Mouse (Mus musculus) CD4-positive naive resting alpha-beta T cell, adult 57 days (primary cell): ENCODE results near the gene Mpnd. TPM values are rescaled to one million over a fixed set of nuclear protein-coding genes. Genes with fewer than 3 reads are reported as not detected.

ENCODE experiments used
- total RNA-seq: library from RNA; stranded (reverse); gene quantifications from one replicate; pipeline ENCODE4 v1.2.4, GENCODE M21; 2023

Gene Mpnd
- total RNA-seq = 58.2 TPM

DNA sequence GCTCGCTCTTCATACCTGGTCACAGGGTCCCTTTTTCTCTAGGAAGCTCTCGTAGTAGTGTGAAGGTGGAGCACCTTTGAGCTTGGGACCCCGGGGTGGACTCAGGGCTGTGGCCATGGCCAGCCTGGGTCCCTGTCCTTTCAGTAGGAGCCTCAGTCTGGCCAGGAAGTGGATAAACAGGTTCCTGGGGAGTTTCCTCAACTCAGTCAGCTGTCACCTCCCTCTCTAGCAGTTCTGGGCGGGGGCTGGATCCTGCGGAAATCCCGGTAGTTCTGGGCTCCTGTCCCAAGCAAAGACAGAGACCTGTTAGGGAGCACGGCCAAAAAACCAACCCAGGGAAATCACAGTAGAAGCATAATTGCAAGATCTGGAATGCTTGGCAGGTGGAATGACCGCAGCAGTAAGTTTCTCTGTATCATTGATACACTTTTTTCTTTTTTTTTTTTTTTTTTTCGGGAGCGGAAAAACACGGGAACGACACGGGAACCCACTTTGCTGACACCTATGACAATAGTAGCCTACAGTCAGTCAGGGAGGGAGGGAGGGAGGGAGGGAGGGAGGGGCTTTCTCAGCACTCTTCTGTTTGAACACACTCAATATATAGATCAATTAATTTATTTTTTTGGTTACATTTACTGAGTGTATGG lies at the start of gene Mpnd, which contains the start of gene Stap2:
Gene Mpnd, plus strand, starts transcription at position 297 of the 647 bp plus-strand sequence.
Gene Stap2, minus strand, starts transcription at position 170 of the 647 bp plus-strand sequence.

DNA sequence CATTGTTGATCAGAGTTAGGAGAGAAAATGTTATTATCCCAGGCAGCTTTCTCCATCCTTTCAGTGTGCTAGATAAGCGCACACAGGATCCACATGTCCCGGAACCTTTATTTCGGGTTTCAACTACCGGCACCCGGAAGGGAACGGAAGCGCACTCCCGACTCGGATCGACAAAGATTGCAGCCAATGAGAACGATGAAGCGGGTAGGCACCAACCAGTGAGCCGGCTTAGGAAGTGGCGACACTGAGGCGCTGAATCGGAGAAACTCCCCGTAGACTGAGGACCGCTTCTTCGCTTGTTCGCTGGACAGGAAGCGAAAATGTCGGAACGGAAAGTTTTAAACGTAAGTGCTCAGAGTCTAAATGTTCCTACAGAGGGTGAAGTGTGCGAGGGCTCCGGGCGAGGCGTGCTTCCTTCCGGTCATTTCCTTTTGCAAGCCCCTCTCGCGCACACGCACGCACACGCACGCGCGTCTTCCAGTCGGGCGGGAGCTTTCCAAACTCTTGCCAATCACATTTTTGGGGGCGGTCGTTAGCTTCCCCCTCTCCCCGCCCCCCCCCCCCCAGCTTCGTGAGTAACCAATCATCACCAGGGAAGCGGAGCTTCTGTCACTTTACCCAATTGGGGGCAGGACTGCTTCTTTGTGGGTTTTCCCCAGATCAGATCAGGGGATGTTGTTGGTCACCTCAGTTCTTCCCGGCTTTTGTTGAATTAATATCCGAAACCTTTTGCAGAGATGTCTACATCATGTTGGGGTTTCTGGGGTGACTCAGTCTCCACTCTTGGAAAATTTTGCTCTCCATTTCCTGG lies 46.4 kb upstream of the Mpnd start, which contains the start of gene Yju2:
Gene Yju2, plus strand, starts transcription at position 182 of the 811 bp plus-strand sequence.

DNA sequence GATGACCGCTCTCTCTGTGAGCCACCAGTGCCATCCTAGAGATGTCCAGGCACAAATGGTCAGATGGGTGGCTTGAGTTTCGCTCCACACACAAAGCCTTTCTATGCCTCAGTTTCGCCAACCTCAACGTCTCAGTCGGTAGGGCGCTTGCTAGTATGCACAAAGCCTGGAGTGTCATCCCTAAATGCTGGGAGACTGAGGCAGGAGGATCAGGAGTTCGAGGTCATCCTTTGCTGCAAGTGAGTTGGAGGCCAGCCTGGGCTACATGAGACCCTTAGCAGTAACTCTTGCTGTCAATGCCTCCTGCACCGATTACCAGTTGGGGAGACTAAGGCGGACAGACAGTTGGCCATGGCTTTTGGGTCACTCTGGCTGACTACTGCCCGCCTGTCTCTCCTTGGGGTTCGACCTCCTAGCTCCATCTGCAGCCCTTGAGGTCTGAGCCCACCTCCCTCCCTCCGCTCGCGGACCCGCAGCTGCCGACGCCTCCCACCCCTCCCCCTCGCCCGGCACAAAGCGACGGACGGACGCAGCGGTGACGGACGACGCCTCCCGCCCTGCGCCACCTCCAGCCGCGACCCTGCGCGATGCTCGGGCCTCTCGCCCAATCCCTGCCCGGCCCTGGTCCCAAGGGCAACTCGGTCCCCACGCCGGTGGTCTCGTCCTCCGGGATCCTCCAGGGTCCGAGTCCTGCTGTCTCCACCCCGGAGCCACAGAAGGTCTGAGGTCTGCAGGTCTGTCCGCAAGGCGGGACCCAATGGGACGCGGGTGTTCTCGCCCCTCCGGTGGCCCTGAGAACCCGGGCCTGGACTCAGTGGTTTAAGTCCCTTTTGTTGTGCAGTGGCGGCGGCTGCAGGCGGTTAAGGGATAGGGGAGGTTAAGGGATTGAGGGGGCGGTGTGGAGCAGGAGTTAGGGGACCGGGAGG lies 35.3 kb upstream of the Mpnd start, which contains the start of gene Shd:
Gene Shd, plus strand, starts transcription at position 502 of the 926 bp plus-strand sequence.

GRCm38 (mm10) chr17:55986030-55986961 lies 19.2 kb upstream of the Mpnd start, which contains the start of gene Fsd1:
Gene Fsd1 (plus strand): TSS chr17:55986509.

DNA sequence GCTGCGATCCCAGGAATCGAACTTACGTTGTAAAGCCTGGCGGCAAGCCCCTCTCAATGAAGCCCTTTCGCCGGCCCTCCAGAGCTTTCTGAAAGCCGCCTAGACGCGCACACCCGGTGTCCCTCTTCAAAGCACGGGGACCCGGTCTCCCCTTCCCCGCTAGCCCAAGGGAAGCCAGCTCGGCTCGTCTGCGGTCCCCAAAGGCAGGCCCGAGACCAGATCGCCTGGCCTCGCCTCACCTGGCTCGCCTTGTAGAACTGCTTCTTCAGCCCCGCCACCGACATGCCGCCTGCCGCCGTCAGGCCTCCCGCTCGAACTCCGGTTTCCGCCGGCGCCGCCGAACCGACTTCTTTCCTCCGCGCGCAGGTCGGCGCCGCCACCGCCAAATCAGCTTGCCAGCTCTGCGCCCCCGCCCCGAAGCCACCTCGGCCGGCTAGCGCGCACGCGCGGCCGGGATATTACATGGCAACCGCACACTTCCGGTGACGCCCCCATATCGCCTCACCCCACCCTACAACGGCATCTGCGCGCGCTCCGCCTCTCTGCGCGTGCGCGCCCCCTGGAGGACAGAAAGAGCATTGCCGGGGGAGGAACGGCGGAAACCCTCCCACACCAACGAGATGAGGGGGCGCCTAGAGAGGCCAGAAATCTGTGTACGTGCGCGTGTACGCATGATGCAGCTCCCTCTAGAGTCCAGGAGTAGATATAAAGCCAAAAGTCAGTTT lies 30.8 kb downstream of the Mpnd start, which contains the start of gene Sh3gl1:
Gene Sh3gl1, minus strand, starts transcription at position 460 of the 725 bp plus-strand sequence.

DNA sequence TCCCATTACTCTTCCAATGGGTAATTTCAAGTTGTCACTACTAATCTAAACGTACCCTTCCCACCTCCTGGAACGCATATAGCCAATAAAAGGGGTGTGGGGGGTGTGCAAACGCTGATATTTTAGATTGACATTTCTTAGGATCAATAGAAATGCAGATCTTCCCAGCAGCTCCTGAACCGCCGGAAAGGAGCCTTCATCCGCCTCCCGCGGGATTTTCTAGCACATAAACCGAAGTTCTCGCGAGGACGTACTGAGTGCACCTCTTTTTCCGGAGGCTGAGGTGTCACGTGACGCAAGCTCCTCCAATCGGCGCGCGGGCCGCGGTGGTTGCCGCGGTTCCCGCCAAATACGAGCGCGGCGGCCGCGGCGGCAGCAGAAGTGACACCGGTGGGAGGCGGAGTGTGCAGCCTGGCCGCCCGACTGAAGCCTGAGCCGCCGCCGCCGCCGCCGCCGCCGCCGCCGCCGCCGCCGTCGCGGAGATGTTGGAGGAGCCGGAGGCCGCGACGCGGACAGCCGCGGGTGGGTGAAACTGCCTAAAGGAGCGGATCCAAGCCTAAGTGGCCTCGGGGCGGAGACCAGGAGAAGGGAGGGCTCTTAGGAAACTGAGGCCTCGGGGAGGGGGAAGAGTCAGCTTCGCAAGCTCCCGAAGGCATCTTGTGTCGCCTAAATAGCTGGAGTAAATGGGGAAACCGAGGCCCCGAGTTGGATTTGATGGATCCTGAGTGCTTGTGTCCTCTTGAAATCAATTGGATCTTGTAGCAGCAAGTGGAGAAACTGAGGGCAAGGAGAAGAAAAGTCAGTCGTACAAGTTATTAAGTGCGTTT lies 34.7 kb downstream of the Mpnd start, which contains the start of gene Chaf1a:
Gene Chaf1a, plus strand, starts transcription at position 410 of the 827 bp plus-strand sequence.

Other genes starting within 250 kb of the Mpnd start
- 16.2 TPM for gene Zfp119a, start 126.8 kb upstream of the Mpnd start, total RNA-seq
- 23.3 TPM for gene Zfp959, start 113.6 kb upstream of the Mpnd start, total RNA-seq
- gene Zfp119b, start 56.2 kb upstream of the Mpnd start, total RNA-seq = 5.2 TPM
- 0.50 TPM for gene Ebi3, start 53.1 kb upstream of the Mpnd start, total RNA-seq
- gene Yju2, start 46.6 kb upstream of the Mpnd start, total RNA-seq = 46.4 TPM
- gene Shd, start 35.2 kb upstream of the Mpnd start, total RNA-seq = 2.5 TPM
- not detected for gene Fsd1, start 19.2 kb upstream of the Mpnd start, total RNA-seq
- gene Stap2, start 127 bp upstream of the Mpnd start, total RNA-seq = 0.53 TPM
- 129 TPM for gene Sh3gl1, start 30.9 kb downstream of the Mpnd start, total RNA-seq
- 1.4 TPM for gene Chaf1a, start 34.7 kb downstream of the Mpnd start, total RNA-seq
- 74.7 TPM for gene Ubxn6, start 69.3 kb downstream of the Mpnd start, total RNA-seq
- gene Hdgfl2, start 73.9 kb downstream of the Mpnd start, total RNA-seq = 124 TPM
- gene Plin4, start 104.1 kb downstream of the Mpnd start, total RNA-seq = not detected
- gene Plin5, start 111.9 kb downstream of the Mpnd start, total RNA-seq = not detected
- not detected for gene Lrg1, start 116.3 kb downstream of the Mpnd start, total RNA-seq
- gene Sema6b, start 134.6 kb downstream of the Mpnd start, total RNA-seq = 0.24 TPM
- 17.3 TPM for gene Tnfaip8l1, start 156.8 kb downstream of the Mpnd start, total RNA-seq
- 50.6 TPM for gene Mydgf, start 178.2 kb downstream of the Mpnd start, total RNA-seq
- gene Dpp9, start 213.2 kb downstream of the Mpnd start, total RNA-seq = 48.0 TPM